In the genomic region with DNA sequence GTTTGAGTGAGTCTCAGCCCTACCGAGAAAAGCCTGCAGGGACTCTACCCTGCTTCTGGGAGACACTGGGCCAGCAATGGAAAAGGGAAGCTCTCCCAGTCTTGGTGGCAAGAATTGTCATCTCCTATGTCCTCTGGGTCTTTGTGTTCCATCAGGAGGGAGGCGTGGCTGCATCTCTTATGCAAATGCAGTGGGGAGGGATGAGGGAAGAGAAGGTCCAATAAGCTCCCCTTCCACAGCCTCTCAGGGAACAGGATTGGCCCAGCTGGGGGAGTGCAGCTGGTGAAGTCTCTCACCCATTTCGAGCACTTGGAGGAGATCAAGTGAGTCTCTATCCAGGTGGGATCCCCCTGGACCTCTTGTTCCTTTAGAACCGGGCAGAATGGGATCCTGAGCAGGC, we compare ENCODE assay signal across 26 mouse cellular contexts.
"Had no signal": no experiment of that assay in that cellular context is flagged by ENCODE, and none has a peak within 500 bp of the region (broad histone marks: within the 10 kb centered on the region; RNA-seq: fewer than 3 reads in every experiment).

No protein-coding gene starts in this region.

- H3K36me3 ChIP-seq: heart, embryonic 13.5 days; heart, embryonic 15.5 days; hindbrain, embryonic 10.5 days; hindbrain, embryonic 12.5 days; intestine, embryonic 15.5 days; limb, embryonic 13.5 days; limb, embryonic 15.5 days; liver, embryonic 12.5 days had no signal

- ATAC-seq: hindbrain, embryonic 16.5 days; inflammation-experienced regulatory T-cells, adult 6 months; intestine, embryonic 15.5 days; intestine, postnatal 0 days; liver, embryonic 12.5 days had no signal

- DNase-seq: gastrocnemius, postnatal 14 days; gastrocnemius, postnatal 36 days; heart, adult 2 months; heart, postnatal 4 days; kidney, adult 18-20 months; kidney, adult 8-10 months; kidney, postnatal 14 days; kidney, postnatal 36 days; layer of hippocampus, adult 9-11 months; layer of hippocampus, postnatal 36 days; left cerebral cortex, postnatal 4 days had no signal

- H3K4me1 ChIP-seq: heart, embryonic 13.5 days; heart, embryonic 15.5 days; hindbrain, embryonic 10.5 days; hindbrain, embryonic 12.5 days; intestine, embryonic 15.5 days; limb, embryonic 13.5 days; limb, embryonic 15.5 days; liver, embryonic 12.5 days had no signal

- H3K9ac ChIP-seq: heart, embryonic 13.5 days; heart, embryonic 15.5 days; hindbrain, embryonic 12.5 days; hindbrain, embryonic 14.5 days; intestine, embryonic 15.5 days; limb, embryonic 13.5 days; limb, embryonic 15.5 days; liver, embryonic 12.5 days; liver, embryonic 14.5 days had no signal

- H3K27ac ChIP-seq: heart, adult 2 months; heart, embryonic 13.5 days; heart, embryonic 15.5 days; hindbrain, embryonic 10.5 days; hindbrain, embryonic 12.5 days; hindbrain, embryonic 14.5 days; intestine, embryonic 15.5 days; kidney, postnatal 0 days; limb, embryonic 13.5 days; limb, embryonic 15.5 days; liver, embryonic 12.5 days; liver, embryonic 14.5 days had no signal

- H3K4me3 ChIP-seq: heart, adult 2 months; heart, embryonic 13.5 days; heart, embryonic 15.5 days; hindbrain, embryonic 10.5 days; hindbrain, embryonic 12.5 days; intestine, embryonic 15.5 days; limb, embryonic 13.5 days; limb, embryonic 15.5 days; liver, embryonic 12.5 days had no signal

- H3K9me3 ChIP-seq: heart, embryonic 13.5 days; heart, embryonic 15.5 days; hindbrain, embryonic 10.5 days; hindbrain, embryonic 12.5 days; intestine, embryonic 15.5 days; limb, embryonic 13.5 days; limb, embryonic 15.5 days; liver, embryonic 12.5 days had no signal

- H3K4me2 ChIP-seq: heart, embryonic 11.5 days; heart, embryonic 13.5 days; heart, embryonic 15.5 days; hindbrain, embryonic 12.5 days; hindbrain, embryonic 14.5 days; intestine, embryonic 15.5 days; limb, embryonic 13.5 days; limb, embryonic 15.5 days; liver, embryonic 12.5 days had no signal
